Mouse (Mus musculus): ENCODE results near the gene Ovol2. TPM values are rescaled to one million over a fixed set of nuclear protein-coding genes. Genes with fewer than 3 reads are reported as not detected.

The Ovol2 gene
- total RNA-seq, 2 experiments from 2014 or later, result 0.35 to 0.91 TPM

DNA sequence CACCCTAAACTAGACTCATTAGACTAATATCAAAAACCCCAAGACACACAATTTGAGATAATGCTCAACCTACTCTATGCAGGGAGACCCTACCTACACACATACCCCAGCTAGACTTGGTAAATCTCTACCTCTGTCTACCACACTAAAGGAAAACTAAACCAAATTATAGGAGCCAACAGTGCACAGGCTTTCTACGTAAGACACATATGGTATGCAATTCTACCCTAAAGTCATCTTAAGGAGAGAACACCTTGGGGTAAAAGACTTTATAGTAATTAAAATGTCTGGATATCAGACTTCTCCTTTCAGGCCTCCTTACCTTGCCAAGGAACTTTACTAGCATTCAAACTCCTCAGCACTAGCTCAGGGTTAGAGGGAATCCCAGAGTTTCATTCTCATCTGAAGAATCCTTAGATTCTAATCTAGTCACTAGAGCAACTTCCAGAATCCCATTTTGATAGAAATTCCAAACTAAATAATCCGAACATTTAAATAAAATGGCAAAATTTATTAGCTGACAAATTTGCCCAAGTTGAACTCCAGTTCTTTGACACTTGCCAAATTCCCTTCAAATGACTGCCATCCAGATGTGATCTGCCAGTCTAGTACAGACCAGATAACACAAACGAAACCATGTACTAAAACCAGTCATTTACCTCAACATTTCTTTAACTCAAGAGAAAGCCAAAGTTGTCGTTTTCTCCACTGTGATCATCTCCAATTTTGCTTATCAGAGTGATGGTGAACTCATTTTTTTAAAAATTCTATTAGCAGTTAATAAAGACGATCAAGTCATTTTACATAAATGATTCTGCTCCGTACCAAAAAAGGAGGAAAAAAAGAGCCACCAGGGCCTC is 63.3 kb downstream of the Ovol2 start:
- no peak for DNase-seq (ENCODE audit: low spot score in 2 of 2)

DNA sequence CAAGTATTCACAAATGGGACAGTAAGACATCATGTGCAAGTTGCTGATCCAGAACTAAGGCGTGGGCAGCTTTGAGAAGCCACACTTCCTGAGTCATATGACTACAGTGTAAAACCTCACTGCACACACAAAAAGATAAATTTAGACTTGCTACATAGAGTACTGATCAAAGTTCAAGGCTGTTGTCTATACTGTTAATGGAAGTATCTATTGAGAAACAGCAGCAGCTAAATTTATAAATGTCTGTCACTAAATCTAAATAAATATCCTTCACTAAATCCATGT is 64.3 kb downstream of the Ovol2 start:
- DNase-seq (ENCODE audit: low spot score in 2 of 2), result no peak

DNA sequence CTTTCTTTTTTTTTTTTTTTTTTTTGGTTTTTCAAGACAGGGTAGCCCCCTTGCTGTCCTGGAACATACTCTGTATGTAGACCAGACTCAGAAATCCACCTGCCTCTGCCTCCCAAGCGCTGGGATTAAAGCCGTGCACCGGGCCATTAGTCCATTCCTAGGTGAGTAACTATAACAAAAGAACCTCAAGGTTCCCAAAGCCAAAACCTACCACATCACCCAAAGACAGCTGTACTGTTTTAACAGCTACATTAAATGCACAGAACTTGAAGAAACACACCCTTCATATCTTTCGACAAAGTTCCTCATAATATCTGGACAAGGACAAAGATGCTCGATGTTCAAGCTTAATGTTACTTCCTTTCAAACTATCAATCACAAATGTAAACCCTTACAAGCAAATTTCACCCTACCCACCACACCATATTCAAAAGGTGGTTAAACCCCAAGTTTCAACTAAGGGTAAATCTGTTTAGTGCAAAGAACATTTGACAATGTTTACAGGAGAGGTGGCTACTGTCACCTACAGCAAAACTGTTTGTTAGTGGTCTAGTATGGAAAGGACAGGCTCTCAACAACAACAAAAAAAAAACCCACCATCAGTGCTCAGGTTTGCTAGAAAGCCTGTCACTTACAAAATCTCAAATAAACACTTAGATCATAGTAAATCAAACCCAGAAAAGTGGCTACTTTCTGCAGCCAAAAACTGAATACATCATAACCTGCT is 64.8 kb downstream of the Ovol2 start:
- no peak for DNase-seq (ENCODE audit: low spot score in 2 of 2)

DNA sequence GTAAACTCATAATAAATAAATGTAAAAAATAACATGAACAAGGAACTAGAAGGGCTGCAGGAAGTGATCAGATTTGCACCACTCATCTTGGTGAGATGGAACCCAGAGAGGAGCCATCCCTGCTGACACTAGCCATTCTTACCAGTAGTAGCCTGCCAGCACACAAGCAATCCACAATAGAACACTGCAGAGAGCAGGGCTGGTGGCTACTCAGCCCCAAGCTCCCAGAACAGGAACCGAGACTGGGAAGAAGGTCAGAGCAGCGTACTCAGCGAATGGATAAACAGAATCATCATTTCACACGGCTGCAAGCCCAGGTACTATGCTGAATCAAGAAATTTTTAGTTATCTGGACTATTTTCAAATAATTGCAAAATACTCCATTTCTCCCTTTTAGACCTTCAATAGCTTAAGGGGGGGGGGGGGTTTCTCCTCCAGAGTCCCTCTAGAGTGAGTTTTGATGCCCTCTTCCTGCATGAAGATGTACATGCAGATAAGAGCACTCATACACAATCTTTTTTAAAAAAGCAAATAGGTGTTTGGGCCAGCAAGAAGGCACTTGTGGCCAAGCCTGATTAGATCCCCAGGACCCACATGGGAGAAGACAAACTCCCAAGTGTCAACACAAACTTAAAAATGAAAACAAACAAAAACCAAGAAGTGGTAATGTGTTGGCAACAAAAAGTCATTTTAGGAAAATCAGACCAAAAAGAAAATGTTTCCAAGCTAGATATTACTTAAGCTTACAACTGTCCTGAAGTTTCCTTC is 65.8 kb downstream of the Ovol2 start:
- DNase-seq (ENCODE audit: low spot score in 2 of 2), result no peak

GRCm38 (mm10) chr2:144265120-144265488 is 66.8 kb downstream of the Ovol2 start:
- DNase-seq (ENCODE audit: low spot score in 2 of 2), result no peak

DNA sequence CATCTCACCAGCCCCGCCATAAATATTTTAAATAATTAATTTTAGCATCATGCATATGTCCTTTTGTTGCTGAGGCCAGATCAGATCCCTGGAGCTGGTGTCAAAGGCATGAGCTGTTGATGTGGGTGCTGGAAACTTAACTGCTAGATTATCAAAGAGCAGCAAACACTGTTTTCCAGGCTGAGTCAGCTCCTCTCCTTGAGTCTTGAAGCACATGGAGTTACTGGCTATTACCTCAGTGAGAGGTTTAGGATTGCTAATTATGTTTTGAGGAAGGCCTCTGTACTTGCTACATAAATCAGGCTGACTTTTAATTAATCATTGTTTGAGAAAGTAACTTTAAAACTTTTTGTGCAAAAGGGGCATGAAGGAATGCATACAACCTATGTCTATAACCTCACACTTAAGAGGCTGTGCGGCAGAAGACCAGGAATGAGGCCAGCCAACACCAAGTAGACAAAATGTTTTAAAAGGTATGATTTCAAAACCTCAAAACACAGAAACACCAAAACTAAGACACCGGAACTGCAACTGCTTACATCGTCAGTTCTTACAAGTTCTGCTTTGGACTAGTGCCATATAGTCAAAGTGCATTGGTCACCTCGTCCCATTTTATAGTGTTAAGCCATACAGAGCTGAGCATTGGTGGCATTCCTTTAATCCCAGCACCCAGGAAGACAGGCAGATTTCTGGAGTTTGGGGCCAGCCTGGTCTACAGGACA is 67.4 kb downstream of the Ovol2 start:
- DNase-seq (ENCODE audit: low spot score in 2 of 2), result no peak

DNA sequence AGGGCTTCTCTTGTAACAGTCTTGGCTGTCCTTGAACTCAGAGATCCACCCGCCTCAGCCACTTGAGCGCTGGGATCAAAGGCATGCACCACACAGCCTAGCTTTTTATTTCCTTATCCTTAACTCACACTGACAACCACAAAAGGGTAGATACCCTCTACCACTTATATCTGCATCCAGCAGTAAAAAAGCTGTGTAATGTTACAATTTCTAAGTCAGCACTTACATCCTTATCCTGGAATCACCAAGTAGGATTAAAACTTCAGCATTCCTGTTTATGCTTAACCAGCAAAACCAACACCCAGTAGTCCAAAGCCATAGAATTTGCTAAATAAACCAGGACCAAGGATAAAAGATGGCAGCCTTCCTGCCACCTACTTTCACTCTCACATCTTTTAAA is 69.1 kb downstream of the Ovol2 start:
- no peak for DNase-seq (ENCODE audit: low spot score in 2 of 2)

Other genes with a start within 250 kb of the Ovol2 start
- 1 to 10 TPM; 3.4 to 4.4 TPM for gene Mgme1, start 61.5 kb downstream of the Ovol2 start, total RNA-seq (2021)
- gene Snx5, start 61.2 kb downstream of the Ovol2 start, total RNA-seq (2021), result 10 to 100 TPM; 65.8 to 66.5 TPM
- 10 to 100 TPM; 26.6 to 27.6 TPM for gene Kat14, start 36.8 kb upstream of the Ovol2 start, total RNA-seq (2021)
- 1 to 10 TPM; 5.1 to 8.4 TPM for gene Pet117, start 36.9 kb upstream of the Ovol2 start, total RNA-seq (2021)
- 100 to 1,000 TPM; 107 to 108 TPM for gene Dzank1, start 195.3 kb upstream of the Ovol2 start, total RNA-seq (2021)
- gene Polr3f, start 195.6 kb upstream of the Ovol2 start, total RNA-seq (2021), result 10 to 100 TPM; 24.5 to 24.6 TPM
- 10 to 100 TPM; 24.1 to 27.8 TPM for gene Rbbp9, start 218.7 kb upstream of the Ovol2 start, total RNA-seq (2021)
- 10 to 100 TPM; 49.5 to 51.0 TPM for gene Sec23b, start 224.1 kb upstream of the Ovol2 start, total RNA-seq (2021)

Data from layer of hippocampus, postnatal 14 days (tissue).